8 mouse cellular contexts compared by ENCODE assay signal in genomic region chr8:94182055-94182929, GRCm38 (mm10). TPM values are rescaled to one million over a fixed set of nuclear protein-coding genes. Genes with fewer than 3 reads are reported as not detected.
DNase-seq lines count a peak whose midpoint lies in the region; ATAC-seq and TF ChIP-seq lines count a peak whose summit lies in the region.

No protein-coding gene starts in this region.

- TF ChIP-seq POLR2A in limb, embryonic 14.5 days (IDR thresholded peaks at IDR 0.05; ENCODE audit: borderline replicate concordance, extremely low read depth, insufficient read depth, insufficient read length), result no peak

- no peak for DNase-seq in heart, adult 9 months (ENCODE audit: low spot score in 2 of 2)
- DNase-seq in limb, embryonic 14.5 days (ENCODE audit: low spot score), result no peak
- peak; percentile 68 for DNase-seq in stomach, postnatal 0 days (ENCODE audit: low spot score)

- peak overlapping the region; percentile 35 for H3K4me3 ChIP-seq in heart, embryonic 11.5 days (ENCODE audit: low read depth, low read length)
- no peak overlapping the region for H3K4me3 ChIP-seq in midbrain, embryonic 13.5 days (replicated peaks)
- H3K4me3 ChIP-seq in midbrain, embryonic 15.5 days, result no peak overlapping the region
- H3K4me3 ChIP-seq in limb, embryonic 14.5 days (replicated peaks; ENCODE audit: low read length), result peak overlapping the region; percentile 24
- peak overlapping the region; percentile 27 for H3K4me3 ChIP-seq in stomach, postnatal 0 days (ENCODE audit: low read depth, low read length)

- no peak for TF ChIP-seq EP300 in stomach, postnatal 0 days (optimal IDR thresholded peaks at IDR 0.05)

- peak overlapping the region; percentile 37 for H3K27ac ChIP-seq in heart, embryonic 11.5 days (ENCODE audit: low read depth, low read length)
- no peak overlapping the region for H3K27ac ChIP-seq in midbrain, embryonic 13.5 days
- H3K27ac ChIP-seq in midbrain, embryonic 15.5 days, result no peak overlapping the region
- H3K27ac ChIP-seq in limb, embryonic 14.5 days (replicated peaks; ENCODE audit: low read depth, low read length), result no peak overlapping the region
- H3K27ac ChIP-seq in stomach, postnatal 0 days (replicated peaks), result peak overlapping the region; percentile 95

- no peak for TF ChIP-seq CTCF in stomach, postnatal 0 days (IDR thresholded peaks at IDR 0.05; ENCODE audit: low read depth)

- WGBS in heart, embryonic 11.5 days (ENCODE audit: insufficient replicate concordance), result 66% methylated on average over 13 of the region's 13 CpGs
- 67% methylated on average over 13 of the region's 13 CpGs for WGBS in midbrain, embryonic 13.5 days
- 69% methylated on average over 13 of the region's 13 CpGs for WGBS in midbrain, embryonic 15.5 days
- WGBS in limb, embryonic 14.5 days, result 62% methylated on average over 13 of the region's 13 CpGs
- 46% methylated on average over 13 of the region's 13 CpGs for WGBS in stomach, postnatal 0 days

- H3K9me3 ChIP-seq in heart, embryonic 11.5 days (replicated peaks; ENCODE audit: control insufficient read depth, low read length), result no peaks in the 10 kb centered on the region
- H3K9me3 ChIP-seq in midbrain, embryonic 13.5 days, result no peaks in the 10 kb centered on the region
- H3K9me3 ChIP-seq in midbrain, embryonic 15.5 days, result no peaks in the 10 kb centered on the region
- H3K9me3 ChIP-seq in limb, embryonic 14.5 days (ENCODE audit: control insufficient read depth, low read length), result no peaks in the 10 kb centered on the region
- no peaks in the 10 kb centered on the region for H3K9me3 ChIP-seq in stomach, postnatal 0 days (ENCODE audit: control insufficient read depth, low read length)

- H3K4me2 ChIP-seq in heart, embryonic 11.5 days, result peak overlapping the region; percentile 64
- peak overlapping the region; percentile 36; the same call in 1 of the 2 replicates for H3K4me2 ChIP-seq in midbrain, embryonic 13.5 days (replicated peaks)
- no peak overlapping the region for H3K4me2 ChIP-seq in midbrain, embryonic 15.5 days
- H3K4me2 ChIP-seq in limb, embryonic 14.5 days (replicated peaks; ENCODE audit: low read depth, low read length, severe bottlenecking), result peak overlapping the region; percentile 45; the same call in 1 of the 2 replicates
- H3K4me2 ChIP-seq in stomach, postnatal 0 days (replicated peaks; ENCODE audit: low read depth), result peak overlapping the region; percentile 51

- peaks cover 73% of the 10 kb centered on the region for H3K27me3 ChIP-seq in heart, embryonic 11.5 days (ENCODE audit: control insufficient read depth, insufficient read depth, low read length)
- H3K27me3 ChIP-seq in midbrain, embryonic 13.5 days, result peaks cover 95% of the 10 kb centered on the region
- H3K27me3 ChIP-seq in midbrain, embryonic 15.5 days (replicated peaks), result peaks cover 84% of the 10 kb centered on the region
- H3K27me3 ChIP-seq in limb, embryonic 14.5 days (ENCODE audit: control insufficient read depth, insufficient read depth, low read length), result peaks cover 82% of the 10 kb centered on the region
- no peaks in the 10 kb centered on the region; the same call in 1 of the 2 replicates for H3K27me3 ChIP-seq in stomach, postnatal 0 days (ENCODE audit: control insufficient read depth, insufficient read depth, low read length)

- no peaks in the 10 kb centered on the region for H3K36me3 ChIP-seq in heart, embryonic 11.5 days (ENCODE audit: control insufficient read depth, insufficient read depth, low read length)
- no peaks in the 10 kb centered on the region for H3K36me3 ChIP-seq in midbrain, embryonic 13.5 days
- H3K36me3 ChIP-seq in midbrain, embryonic 15.5 days (replicated peaks), result no peaks in the 10 kb centered on the region
- no peaks in the 10 kb centered on the region for H3K36me3 ChIP-seq in limb, embryonic 14.5 days (ENCODE audit: control insufficient read depth, insufficient read depth, low read length)
- no peaks in the 10 kb centered on the region for H3K36me3 ChIP-seq in stomach, postnatal 0 days (ENCODE audit: control insufficient read depth, insufficient read depth, low read length)

- peaks cover 4% of the 10 kb centered on the region; the same call in 1 of the 2 replicates for H3K4me1 ChIP-seq in heart, embryonic 11.5 days (ENCODE audit: control insufficient read depth, insufficient read depth, low read length)
- peaks cover 39% of the 10 kb centered on the region for H3K4me1 ChIP-seq in midbrain, embryonic 13.5 days (replicated peaks)
- peaks cover 33% of the 10 kb centered on the region for H3K4me1 ChIP-seq in midbrain, embryonic 15.5 days
- H3K4me1 ChIP-seq in limb, embryonic 14.5 days (ENCODE audit: control insufficient read depth, insufficient read depth, low read length), result peaks cover 23% of the 10 kb centered on the region
- H3K4me1 ChIP-seq in stomach, postnatal 0 days (replicated peaks; ENCODE audit: control insufficient read depth, insufficient read depth), result peaks cover 3% of the 10 kb centered on the region; the same call in 1 of the 2 replicates

- peak overlapping the region; percentile 39; the same call in 1 of the 2 replicates for H3K9ac ChIP-seq in heart, embryonic 11.5 days (ENCODE audit: low read depth, low read length)
- no peak overlapping the region for H3K9ac ChIP-seq in midbrain, embryonic 13.5 days (replicated peaks)
- no peak overlapping the region for H3K9ac ChIP-seq in midbrain, embryonic 15.5 days
- H3K9ac ChIP-seq in limb, embryonic 14.5 days (ENCODE audit: low read depth, low read length, severe bottlenecking), result no peak overlapping the region
- H3K9ac ChIP-seq in stomach, postnatal 0 days (ENCODE audit: low read length), result peak overlapping the region; percentile 45

- no peak for ATAC-seq in heart, embryonic 11.5 days (replicated peaks; ENCODE audit: insufficient number of reproducible peaks, low FRiP score, low TSS enrichment)
- no peak for ATAC-seq in midbrain, embryonic 13.5 days
- no peak for ATAC-seq in midbrain, embryonic 15.5 days (replicated peaks)
- ATAC-seq in limb, embryonic 14.5 days (ENCODE audit: low FRiP score, low read depth), result no peak
- ATAC-seq in stomach, postnatal 0 days (ENCODE audit: low FRiP score, low TSS enrichment), result peak; percentile 23; the same call in 1 of the 2 replicates
- ATAC-seq in inflammation-experienced regulatory T-cells, adult 6 months, result no peak
- ATAC-seq in cerebellum, adult (ENCODE audit: insufficient number of reproducible peaks, low FRiP score, low TSS enrichment), result no peak

RNA-seq across cellular contexts. Expression of gene Mt1, which starts 3.4 kb away (rescaled TPM):
- 270 and 395 TPM in 2 replicates for polyA plus RNA-seq in heart, embryonic 11.5 days (2014; fragmentation: Nextera tagmentation; extraction: Ambion mirVana)
- 21.5 and 30.3 TPM in 2 replicates for polyA plus RNA-seq in midbrain, embryonic 13.5 days (2015; fragmentation: Nextera tagmentation; extraction: Ambion mirVana)
- polyA plus RNA-seq in midbrain, embryonic 15.5 days (2015; fragmentation: Nextera tagmentation; extraction: Ambion mirVana), result 61.7 and 74.3 TPM in 2 replicates
- 91.7 and 100 TPM in 2 replicates for polyA plus RNA-seq in limb, embryonic 14.5 days (2012; rRNA removed)
- polyA plus RNA-seq in limb, embryonic 14.5 days (2014; fragmentation: Nextera tagmentation; extraction: Ambion mirVana), result 149 and 158 TPM in 2 replicates
- polyA plus RNA-seq in stomach, postnatal 0 days (2015; fragmentation: Nextera tagmentation; extraction: Ambion mirVana), result 1,909 and 2,218 TPM in 2 replicates
- 10 to 100 TPM in 1 of 3 experiments, 1 to 10 TPM in 2; 1.5 to 11.0 (median 2.6) TPM for polyA plus RNA-seq in inflammation-experienced regulatory T-cells, adult 6 months (2017; shearing (Covaris generic))

RNA-seq across cellular contexts. Expression of gene Mt2, which starts 9.8 kb away (rescaled TPM):
- 58.5 and 102 TPM in 2 replicates for polyA plus RNA-seq in heart, embryonic 11.5 days (2014; fragmentation: Nextera tagmentation; extraction: Ambion mirVana)
- polyA plus RNA-seq in midbrain, embryonic 13.5 days (2015; fragmentation: Nextera tagmentation; extraction: Ambion mirVana), result 6.1 and 9.4 TPM in 2 replicates
- polyA plus RNA-seq in midbrain, embryonic 15.5 days (2015; fragmentation: Nextera tagmentation; extraction: Ambion mirVana), result 13.9 and 16.5 TPM in 2 replicates
- polyA plus RNA-seq in limb, embryonic 14.5 days (2012; rRNA removed), result 32.8 and 51.6 TPM in 2 replicates
- polyA plus RNA-seq in limb, embryonic 14.5 days (2014; fragmentation: Nextera tagmentation; extraction: Ambion mirVana), result 39.6 and 48.1 TPM in 2 replicates
- polyA plus RNA-seq in stomach, postnatal 0 days (2015; fragmentation: Nextera tagmentation; extraction: Ambion mirVana), result 570 and 681 TPM in 2 replicates
- under 1 TPM in 1 of 3 experiments, not detected in 2; 0.94 TPM for polyA plus RNA-seq in inflammation-experienced regulatory T-cells, adult 6 months (2017; shearing (Covaris generic))

RNA-seq across cellular contexts. Expression of gene Mt3, which starts 29.9 kb away (rescaled TPM):
- 22.7 TPM in 2 replicates for polyA plus RNA-seq in heart, embryonic 11.5 days (2014; fragmentation: Nextera tagmentation; extraction: Ambion mirVana)
- 69.9 and 73.3 TPM in 2 replicates for polyA plus RNA-seq in midbrain, embryonic 13.5 days (2015; fragmentation: Nextera tagmentation; extraction: Ambion mirVana)
- 158 and 189 TPM in 2 replicates for polyA plus RNA-seq in midbrain, embryonic 15.5 days (2015; fragmentation: Nextera tagmentation; extraction: Ambion mirVana)
- polyA plus RNA-seq in limb, embryonic 14.5 days (2012; rRNA removed), result 2.0 and 3.3 TPM in 2 replicates
- polyA plus RNA-seq in limb, embryonic 14.5 days (2014; fragmentation: Nextera tagmentation; extraction: Ambion mirVana), result 2.8 and 3.8 TPM in 2 replicates
- 4.1 and 5.3 TPM in 2 replicates for polyA plus RNA-seq in stomach, postnatal 0 days (2015; fragmentation: Nextera tagmentation; extraction: Ambion mirVana)
- polyA plus RNA-seq in inflammation-experienced regulatory T-cells, adult 6 months (2017; shearing (Covaris generic)), result 1 to 10 TPM in 1 of 3 experiments, not detected in 2; 5.9 TPM

RNA-seq across cellular contexts. Expression of gene Nup93, which starts 32.1 kb away (rescaled TPM):
- polyA plus RNA-seq in heart, embryonic 11.5 days (2014; fragmentation: Nextera tagmentation; extraction: Ambion mirVana), result 73.4 and 79.1 TPM in 2 replicates
- polyA plus RNA-seq in midbrain, embryonic 13.5 days (2015; fragmentation: Nextera tagmentation; extraction: Ambion mirVana), result 76.0 and 77.7 TPM in 2 replicates
- 61.1 and 63.4 TPM in 2 replicates for polyA plus RNA-seq in midbrain, embryonic 15.5 days (2015; fragmentation: Nextera tagmentation; extraction: Ambion mirVana)
- 60.5 and 64.0 TPM in 2 replicates for polyA plus RNA-seq in limb, embryonic 14.5 days (2012; rRNA removed)
- polyA plus RNA-seq in limb, embryonic 14.5 days (2014; fragmentation: Nextera tagmentation; extraction: Ambion mirVana), result 72.3 and 79.9 TPM in 2 replicates
- polyA plus RNA-seq in stomach, postnatal 0 days (2015; fragmentation: Nextera tagmentation; extraction: Ambion mirVana), result 26.2 and 28.1 TPM in 2 replicates
- 10 to 100 TPM; 29.9 to 37.2 (median 35.3) TPM for polyA plus RNA-seq in inflammation-experienced regulatory T-cells, adult 6 months (2017; shearing (Covaris generic))

RNA-seq across cellular contexts. Expression of gene Mt4, which starts 45.3 kb away (rescaled TPM):
- not detected in 2 replicates for polyA plus RNA-seq in heart, embryonic 11.5 days (2014; fragmentation: Nextera tagmentation; extraction: Ambion mirVana)
- polyA plus RNA-seq in midbrain, embryonic 13.5 days (2015; fragmentation: Nextera tagmentation; extraction: Ambion mirVana), result not detected in 2 replicates
- not detected in 2 replicates for polyA plus RNA-seq in midbrain, embryonic 15.5 days (2015; fragmentation: Nextera tagmentation; extraction: Ambion mirVana)
- not detected in 2 replicates for polyA plus RNA-seq in limb, embryonic 14.5 days (2012; rRNA removed)
- not detected in 2 replicates for polyA plus RNA-seq in limb, embryonic 14.5 days (2014; fragmentation: Nextera tagmentation; extraction: Ambion mirVana)
- 79.7 and 84.9 TPM in 2 replicates for polyA plus RNA-seq in stomach, postnatal 0 days (2015; fragmentation: Nextera tagmentation; extraction: Ambion mirVana)
- not detected for polyA plus RNA-seq in inflammation-experienced regulatory T-cells, adult 6 months (2017; shearing (Covaris generic))

Comparison
In these comparisons a context has a peak if more than half of its experiments do, and no peak if none do; other contexts are left out.
1. H3K27ac ChIP-seq: peak in heart, embryonic 11.5 days (single experiment) and stomach, postnatal 0 days (single experiment); none in midbrain, embryonic 13.5 days (single experiment), midbrain, embryonic 15.5 days (single experiment) and limb, embryonic 14.5 days (single experiment).
2. H3K4me3 ChIP-seq: peak in heart, embryonic 11.5 days (single experiment), limb, embryonic 14.5 days (single experiment) and stomach, postnatal 0 days (single experiment); none in midbrain, embryonic 13.5 days (single experiment) and midbrain, embryonic 15.5 days (single experiment).
3. H3K9ac ChIP-seq: peak in heart, embryonic 11.5 days (single experiment) and stomach, postnatal 0 days (single experiment); none in midbrain, embryonic 13.5 days (single experiment), midbrain, embryonic 15.5 days (single experiment) and limb, embryonic 14.5 days (single experiment).